Comparison of ENCODE assay signal across 11 mouse cellular contexts in genomic region chr8:46648421-46648820, GRCm38 (mm10).
"Had no signal": no experiment of that assay in that cellular context is flagged by ENCODE, and none has a peak within 500 bp of the region (broad histone marks: within the 10 kb centered on the region; RNA-seq: fewer than 3 reads in every experiment).

No protein-coding gene starts in this region.

- H3K4me1 ChIP-seq: liver, embryonic 13.5 days; midbrain, embryonic 10.5 days; neural tube, embryonic 15.5 days had no signal

- H3K4me2 ChIP-seq: liver, embryonic 13.5 days; neural tube, embryonic 15.5 days had no signal

- H3K9ac ChIP-seq: liver, embryonic 13.5 days; liver, postnatal 0 days; neural tube, embryonic 15.5 days had no signal

- H3K27me3 ChIP-seq: liver, embryonic 13.5 days; neural tube, embryonic 15.5 days had no signal

- H3K27ac ChIP-seq: limb, embryonic 10.5 days; liver, embryonic 13.5 days; midbrain, embryonic 10.5 days; neural tube, embryonic 15.5 days had no signal

- H3K4me3 ChIP-seq: limb, embryonic 10.5 days; liver, embryonic 13.5 days; midbrain, embryonic 10.5 days; myocyte; neural tube, embryonic 15.5 days had no signal

- ATAC-seq: intestine, embryonic 16.5 days; liver, postnatal 0 days had no signal

- H3K9me3 ChIP-seq: limb, embryonic 10.5 days; liver, embryonic 13.5 days; midbrain, embryonic 10.5 days; neural tube, embryonic 15.5 days had no signal

- DNase-seq: liver, embryonic 13.5 days; liver, postnatal 0 days; midbrain, embryonic 14.5 days; right cerebral cortex, adult 18-20 months; right cerebral cortex, postnatal 25 days; thymus, postnatal 36 days had no signal

- H3K36me3 ChIP-seq: limb, embryonic 10.5 days; liver, embryonic 13.5 days; midbrain, embryonic 10.5 days; neural tube, embryonic 15.5 days had no signal
